Comparison of ENCODE assay signal across 12 mouse cellular contexts in the genomic region with DNA sequence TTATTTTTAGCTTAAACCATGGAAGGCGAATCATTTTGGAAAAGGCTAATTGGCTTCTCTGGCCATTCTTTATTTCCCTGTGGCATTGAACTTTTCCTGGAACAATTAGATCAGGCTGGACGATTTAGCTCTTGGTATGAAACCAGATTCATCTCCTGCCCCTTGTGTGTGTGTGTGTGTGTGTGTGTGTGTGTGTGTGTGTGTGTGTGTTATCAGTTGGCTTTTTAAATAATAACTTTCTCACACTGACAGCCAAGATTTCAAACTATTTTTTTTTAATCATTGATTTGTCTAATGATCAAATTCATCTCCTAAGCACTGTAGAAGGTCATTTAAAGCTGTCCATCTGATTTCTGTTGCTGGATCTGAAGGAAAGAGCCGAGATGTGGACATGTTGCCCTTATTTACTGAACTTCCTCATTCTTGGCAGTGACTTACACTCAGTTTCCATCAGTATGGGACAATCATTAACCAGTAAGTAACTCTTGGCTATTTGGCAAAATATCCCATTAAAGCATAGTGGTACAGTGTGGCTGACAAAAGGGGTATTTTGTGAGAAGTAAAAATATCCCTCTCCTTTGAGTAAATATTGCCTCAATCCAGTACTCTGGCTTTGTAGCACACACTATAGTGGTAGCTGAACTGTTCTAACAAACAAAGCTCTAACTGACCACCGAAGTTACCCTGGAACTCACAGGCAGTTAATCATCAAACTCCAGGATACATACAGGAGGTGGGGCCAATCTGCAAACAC.
DNase-seq lines count a peak whose midpoint lies in the region; ATAC-seq and TF ChIP-seq lines count a peak whose summit lies in the region.
"Had no signal": no experiment of that assay in that cellular context is flagged by ENCODE, and none has a peak within 500 bp of the region (broad histone marks: within the 10 kb centered on the region; RNA-seq: fewer than 3 reads in every experiment).

No protein-coding gene starts in this region.

- H3K27ac ChIP-seq in kidney, adult 2 months (ENCODE audit: insufficient read depth, low read depth, low read length): peak overlapping the region; percentile 100
- H3K27ac ChIP-seq in liver, embryonic 13.5 days: no peak overlapping the region
- peak overlapping the region; percentile 17; the same call in 1 of the 2 replicates for H3K27ac ChIP-seq in stomach, embryonic 14.5 days (ENCODE audit: low read length)
- H3K27ac ChIP-seq: hindbrain, embryonic 13.5 days; limb, embryonic 12.5 days had no signal

- peak; percentile 83 for ATAC-seq in liver, embryonic 13.5 days (ENCODE audit: low read depth)
- peak; percentile 89 for ATAC-seq in stomach, embryonic 14.5 days (ENCODE audit: insufficient number of reproducible peaks, insufficient read depth, low FRiP score, low read depth)
- ATAC-seq in CD4-positive, CD25-positive, alpha-beta regulatory T cell, adult 4 months: no peak

- no peak for TF ChIP-seq CTCF in kidney, adult 2 months (conservative IDR thresholded peaks at IDR 0.05; ENCODE audit: insufficient read depth, insufficient read length, low read depth, low read length)

- no peaks in the 10 kb centered on the region for H3K9me3 ChIP-seq in liver, embryonic 13.5 days (replicated peaks)
- H3K9me3 ChIP-seq in stomach, embryonic 14.5 days (ENCODE audit: control insufficient read depth, low read depth, low read length): no peaks in the 10 kb centered on the region
- H3K9me3 ChIP-seq: hindbrain, embryonic 13.5 days; limb, embryonic 12.5 days had no signal

- H3K9ac ChIP-seq in liver, embryonic 13.5 days: no peak overlapping the region
- no peak overlapping the region for H3K9ac ChIP-seq in stomach, embryonic 14.5 days (replicated peaks; ENCODE audit: low read depth, low read length)
- H3K9ac ChIP-seq: hindbrain, embryonic 13.5 days; limb, embryonic 12.5 days had no signal

- peaks cover 16% of the 10 kb centered on the region; the same call in 1 of the 2 replicates for H3K4me1 ChIP-seq in kidney, adult 2 months (ENCODE audit: control insufficient read depth, insufficient read depth, low read length)
- no peaks in the 10 kb centered on the region for H3K4me1 ChIP-seq in liver, embryonic 13.5 days (replicated peaks)
- no peaks in the 10 kb centered on the region for H3K4me1 ChIP-seq in stomach, embryonic 14.5 days (ENCODE audit: control insufficient read depth, insufficient read depth, low read length)
- H3K4me1 ChIP-seq: hindbrain, embryonic 13.5 days; limb, embryonic 12.5 days had no signal

- H3K4me2 ChIP-seq in liver, embryonic 13.5 days: no peak overlapping the region
- H3K4me2 ChIP-seq in stomach, embryonic 14.5 days (replicated peaks; ENCODE audit: low read depth, low read length): no peak overlapping the region
- H3K4me2 ChIP-seq: hindbrain, embryonic 13.5 days; limb, embryonic 12.5 days had no signal

- peak; percentile 88 for DNase-seq in kidney, adult 2 months
- DNase-seq in kidney, postnatal 10 days: no peak
- peak; percentile 89 for DNase-seq in kidney, adult 9 months
- DNase-seq in liver, embryonic 13.5 days: no peak
- DNase-seq in left cerebral cortex, adult 11 months (ENCODE audit: low spot score): no peak
- DNase-seq in spleen, postnatal 14 days (ENCODE audit: low spot score in 2 of 2): no peak
- DNase-seq: adrenal gland, postnatal 14 days; cerebellum, adult 9-11 months had no signal

- no peaks in the 10 kb centered on the region; the same call in 1 of the 2 replicates for H3K36me3 ChIP-seq in kidney, adult 2 months (ENCODE audit: control insufficient read depth, insufficient read depth, low read length)
- H3K36me3 ChIP-seq in liver, embryonic 13.5 days: no peaks in the 10 kb centered on the region
- no peaks in the 10 kb centered on the region for H3K36me3 ChIP-seq in stomach, embryonic 14.5 days (ENCODE audit: control insufficient read depth, insufficient read depth, low read length)
- H3K36me3 ChIP-seq: hindbrain, embryonic 13.5 days; limb, embryonic 12.5 days had no signal

- no peaks in the 10 kb centered on the region for H3K27me3 ChIP-seq in kidney, adult 2 months (replicated peaks; ENCODE audit: control insufficient read depth, insufficient read depth, low read length)
- no peaks in the 10 kb centered on the region for H3K27me3 ChIP-seq in liver, embryonic 13.5 days
- no peaks in the 10 kb centered on the region for H3K27me3 ChIP-seq in stomach, embryonic 14.5 days (ENCODE audit: control insufficient read depth, insufficient read depth, low read length)
- H3K27me3 ChIP-seq: hindbrain, embryonic 13.5 days; limb, embryonic 12.5 days had no signal

- no peak overlapping the region for H3K4me3 ChIP-seq in kidney, adult 2 months (ENCODE audit: insufficient read depth, low read depth, low read length)
- H3K4me3 ChIP-seq in liver, embryonic 13.5 days (replicated peaks): no peak overlapping the region
- H3K4me3 ChIP-seq in stomach, embryonic 14.5 days (ENCODE audit: low read depth, low read length): no peak overlapping the region
- H3K4me3 ChIP-seq: hindbrain, embryonic 13.5 days; limb, embryonic 12.5 days had no signal

- no peak for TF ChIP-seq POLR2A in kidney, adult 2 months (IDR thresholded peaks at IDR 0.05; ENCODE audit: low read depth, low read length)

- WGBS in kidney, adult 2 months: 18% methylated on average over 4 of the region's 4 CpGs
- 48% methylated on average over 4 of the region's 4 CpGs for WGBS in liver, embryonic 13.5 days (ENCODE audit: insufficient replicate concordance)
- 54% methylated on average over 4 of the region's 4 CpGs for WGBS in stomach, embryonic 14.5 days

Comparison
In these comparisons a context has a peak if more than half of its experiments do, and no peak if none do; other contexts are left out.
1. DNase-seq: peak in kidney, adult 2 months (single experiment) and kidney, adult 9 months (single experiment); none in kidney, postnatal 10 days (single experiment), liver, embryonic 13.5 days (single experiment), left cerebral cortex, adult 11 months (single experiment) and spleen, postnatal 14 days (0 of 2).